Comparison of ENCODE assay signal across 18 mouse cellular contexts in genomic region chr11:46830348-46830747, GRCm38 (mm10). TPM values are rescaled to one million over a fixed set of nuclear protein-coding genes. Genes with fewer than 3 reads are reported as not detected.
"Had no signal": no experiment of that assay in that cellular context is flagged by ENCODE, and none has a peak within 500 bp of the region (broad histone marks: within the 10 kb centered on the region; RNA-seq: fewer than 3 reads in every experiment).

No protein-coding gene starts in this region.

- H3K4me3 ChIP-seq: hindbrain, embryonic 15.5 days; limb, embryonic 13.5 days; liver, embryonic 12.5 days; midbrain, embryonic 13.5 days; myocyte; neural tube, embryonic 15.5 days had no signal

- H3K9me3 ChIP-seq: hindbrain, embryonic 15.5 days; limb, embryonic 13.5 days; liver, embryonic 12.5 days; midbrain, embryonic 13.5 days; neural tube, embryonic 15.5 days had no signal

- H3K4me1 ChIP-seq: hindbrain, embryonic 15.5 days; limb, embryonic 13.5 days; liver, embryonic 12.5 days; midbrain, embryonic 13.5 days; neural tube, embryonic 15.5 days had no signal

- ATAC-seq: intestine, embryonic 16.5 days; liver, embryonic 12.5 days; midbrain, embryonic 13.5 days had no signal

- H3K9ac ChIP-seq: hindbrain, embryonic 15.5 days; limb, embryonic 13.5 days; liver, embryonic 12.5 days; midbrain, embryonic 13.5 days; neural tube, embryonic 15.5 days had no signal

- H3K4me2 ChIP-seq: hindbrain, embryonic 15.5 days; limb, embryonic 13.5 days; liver, embryonic 12.5 days; midbrain, embryonic 13.5 days; neural tube, embryonic 15.5 days had no signal

- H3K27ac ChIP-seq: hindbrain, embryonic 15.5 days; kidney, postnatal 0 days; limb, embryonic 13.5 days; liver, embryonic 12.5 days; midbrain, embryonic 13.5 days; neural tube, embryonic 15.5 days had no signal

- H3K36me3 ChIP-seq: hindbrain, embryonic 15.5 days; limb, embryonic 13.5 days; liver, embryonic 12.5 days; midbrain, embryonic 13.5 days; neural tube, embryonic 15.5 days had no signal

- DNase-seq: kidney, adult 9 months; left cerebral cortex, postnatal 4 days; right cerebral cortex, adult 18-20 months; right cerebral cortex, postnatal 25 days; thymus, adult 18-20 months; thymus, postnatal 25 days had no signal

- H3K27me3 ChIP-seq: hindbrain, embryonic 15.5 days; limb, embryonic 13.5 days; liver, embryonic 12.5 days; midbrain, embryonic 13.5 days; neural tube, embryonic 15.5 days had no signal

RNA-seq across cellular contexts. Expression of gene Timd4, which starts 19.7 kb away (rescaled TPM):
- total RNA-seq: layer of hippocampus, adult 8-10 months; layer of hippocampus, postnatal 14 days; left cerebral cortex, postnatal 10 days; left cerebral cortex, postnatal 4 days; midbrain, postnatal 0 days had no signal
- polyA plus RNA-seq: myocyte; neural tube, embryonic 15.5 days had no signal
